ENCODE assay signal across 17 mouse cellular contexts in genomic region chr3:154653454-154653853, GRCm38 (mm10). TPM values are rescaled to one million over a fixed set of nuclear protein-coding genes. Genes with fewer than 3 reads are reported as not detected.
DNase-seq lines count a peak whose midpoint lies in the region; ATAC-seq lines count a peak whose summit lies in the region.
"Had no signal": no experiment of that assay in that cellular context is flagged by ENCODE, and none has a peak within 500 bp of the region (broad histone marks: within the 10 kb centered on the region; RNA-seq: fewer than 3 reads in every experiment).

No protein-coding gene starts in this region.

- no peak overlapping the region for H3K9ac ChIP-seq in forebrain, embryonic 11.5 days (ENCODE audit: low read length)
- no peak overlapping the region for H3K9ac ChIP-seq in forebrain, embryonic 12.5 days
- no peak overlapping the region for H3K9ac ChIP-seq in hindbrain, embryonic 15.5 days
- H3K9ac ChIP-seq in midbrain, embryonic 16.5 days (ENCODE audit: low read depth, low read length) = peak overlapping the region; percentile 43
- H3K9ac ChIP-seq: embryonic facial prominence, embryonic 12.5 days; heart, embryonic 15.5 days had no signal

- no peaks in the 10 kb centered on the region for H3K9me3 ChIP-seq in forebrain, embryonic 11.5 days (ENCODE audit: control insufficient read depth, low read length)
- no peaks in the 10 kb centered on the region for H3K9me3 ChIP-seq in forebrain, embryonic 10.5 days
- no peaks in the 10 kb centered on the region for H3K9me3 ChIP-seq in forebrain, embryonic 12.5 days
- H3K9me3 ChIP-seq in hindbrain, embryonic 15.5 days = no peaks in the 10 kb centered on the region
- no peaks in the 10 kb centered on the region for H3K9me3 ChIP-seq in midbrain, embryonic 16.5 days (replicated peaks; ENCODE audit: control insufficient read depth, low read length, poor library complexity, severe bottlenecking)
- H3K9me3 ChIP-seq: embryonic facial prominence, embryonic 12.5 days; heart, embryonic 15.5 days had no signal

- DNase-seq in forebrain, embryonic 11.5 days (ENCODE audit: low spot score) = no peak
- DNase-seq in forebrain, embryonic 10.5 days (ENCODE audit: extremely low spot score, low spot score) = no peak
- DNase-seq in right cerebral cortex, postnatal 36 days (ENCODE audit: low spot score in 2 of 2) = no peak
- DNase-seq in frontal cortex, adult 2 months (ENCODE audit: extremely low spot score in 1 of 2, low spot score in 1 of 2) = no peak
- no peak for DNase-seq in gastrocnemius, adult 8-10 months (ENCODE audit: low spot score in 2 of 2)
- DNase-seq: gastrocnemius, postnatal 36 days; kidney, adult 11 months had no signal

- no peaks in the 10 kb centered on the region for H3K27me3 ChIP-seq in forebrain, embryonic 11.5 days (ENCODE audit: control insufficient read depth, insufficient read depth, low read length)
- peaks cover 27% of the 10 kb centered on the region for H3K27me3 ChIP-seq in forebrain, embryonic 10.5 days (ENCODE audit: poor library complexity, severe bottlenecking)
- H3K27me3 ChIP-seq in forebrain, embryonic 12.5 days = peaks cover 7% of the 10 kb centered on the region; the same call in 1 of the 2 replicates
- peaks cover 4% of the 10 kb centered on the region; the same call in 1 of the 2 replicates for H3K27me3 ChIP-seq in hindbrain, embryonic 15.5 days
- no peaks in the 10 kb centered on the region for H3K27me3 ChIP-seq in midbrain, embryonic 16.5 days (ENCODE audit: control insufficient read depth, insufficient read depth, low read depth, low read length)
- H3K27me3 ChIP-seq: Patski had no signal

- H3K4me1 ChIP-seq in forebrain, embryonic 11.5 days (replicated peaks; ENCODE audit: control insufficient read depth, insufficient read depth, low read length) = no peaks in the 10 kb centered on the region
- H3K4me1 ChIP-seq in forebrain, embryonic 10.5 days = peaks cover 18% of the 10 kb centered on the region
- H3K4me1 ChIP-seq in forebrain, embryonic 12.5 days = peaks cover 9% of the 10 kb centered on the region; the same call in 1 of the 2 replicates
- H3K4me1 ChIP-seq in hindbrain, embryonic 15.5 days (replicated peaks) = peaks cover 14% of the 10 kb centered on the region; the same call in 1 of the 2 replicates
- peaks cover 16% of the 10 kb centered on the region for H3K4me1 ChIP-seq in midbrain, embryonic 16.5 days (ENCODE audit: control insufficient read depth, insufficient read depth, low read length)
- H3K4me1 ChIP-seq: embryonic facial prominence, embryonic 12.5 days; megakaryocyte, embryonic 14.5 days had no signal

- no peak overlapping the region for H3K4me3 ChIP-seq in forebrain, embryonic 11.5 days (ENCODE audit: low read depth, low read length)
- no peak overlapping the region for H3K4me3 ChIP-seq in forebrain, embryonic 10.5 days
- no peak overlapping the region for H3K4me3 ChIP-seq in forebrain, embryonic 12.5 days (replicated peaks)
- H3K4me3 ChIP-seq in hindbrain, embryonic 15.5 days = no peak overlapping the region
- H3K4me3 ChIP-seq in midbrain, embryonic 16.5 days (ENCODE audit: low read depth, low read length) = no peak overlapping the region
- H3K4me3 ChIP-seq: embryonic facial prominence, embryonic 12.5 days; erythroblast, embryonic 14.5 days; heart, embryonic 15.5 days; megakaryocyte, embryonic 14.5 days had no signal

- ATAC-seq in forebrain, embryonic 11.5 days (replicated peaks; ENCODE audit: low FRiP score) = peak; percentile 16; the same call in 1 of the 2 replicates
- ATAC-seq in forebrain, embryonic 12.5 days (ENCODE audit: low FRiP score) = peak; percentile 28; the same call in 1 of the 2 replicates
- ATAC-seq in hindbrain, embryonic 15.5 days (ENCODE audit: low FRiP score, low read depth) = no peak
- ATAC-seq in midbrain, embryonic 16.5 days = peak; percentile 19; the same call in 1 of the 2 replicates

- H3K36me3 ChIP-seq in forebrain, embryonic 11.5 days (ENCODE audit: control insufficient read depth, insufficient read depth, low read length) = no peaks in the 10 kb centered on the region
- no peaks in the 10 kb centered on the region for H3K36me3 ChIP-seq in forebrain, embryonic 10.5 days (replicated peaks)
- no peaks in the 10 kb centered on the region for H3K36me3 ChIP-seq in forebrain, embryonic 12.5 days (replicated peaks)
- H3K36me3 ChIP-seq in hindbrain, embryonic 15.5 days = no peaks in the 10 kb centered on the region
- no peaks in the 10 kb centered on the region for H3K36me3 ChIP-seq in midbrain, embryonic 16.5 days (ENCODE audit: control insufficient read depth, insufficient read depth, low read length)
- H3K36me3 ChIP-seq: embryonic facial prominence, embryonic 12.5 days; heart, embryonic 15.5 days had no signal

- H3K27ac ChIP-seq in forebrain, embryonic 11.5 days (ENCODE audit: low read depth, low read length) = no peak overlapping the region
- no peak overlapping the region for H3K27ac ChIP-seq in forebrain, embryonic 10.5 days
- peak overlapping the region; percentile 36; the same call in 1 of the 2 replicates for H3K27ac ChIP-seq in forebrain, embryonic 12.5 days
- H3K27ac ChIP-seq in hindbrain, embryonic 15.5 days (replicated peaks) = peak overlapping the region; percentile 7
- H3K27ac ChIP-seq in midbrain, embryonic 16.5 days (ENCODE audit: low read length) = peak overlapping the region; percentile 79
- H3K27ac ChIP-seq: embryonic facial prominence, embryonic 12.5 days; heart, embryonic 15.5 days had no signal

- no peak overlapping the region for H3K4me2 ChIP-seq in forebrain, embryonic 11.5 days (ENCODE audit: low read depth, low read length, severe bottlenecking)
- no peak overlapping the region for H3K4me2 ChIP-seq in forebrain, embryonic 12.5 days
- H3K4me2 ChIP-seq in hindbrain, embryonic 15.5 days = no peak overlapping the region
- peak overlapping the region; percentile 23; the same call in 1 of the 2 replicates for H3K4me2 ChIP-seq in midbrain, embryonic 16.5 days (ENCODE audit: low read length)
- H3K4me2 ChIP-seq: embryonic facial prominence, embryonic 12.5 days; heart, embryonic 15.5 days; liver, embryonic 11.5 days had no signal

- 57% methylated on average over 5 of the region's 5 CpGs for WGBS in forebrain, embryonic 11.5 days
- 60% methylated on average over 5 of the region's 5 CpGs for WGBS in forebrain, embryonic 10.5 days
- 42% methylated on average over 5 of the region's 5 CpGs for WGBS in forebrain, embryonic 12.5 days
- WGBS in hindbrain, embryonic 15.5 days = 35% methylated on average over 5 of the region's 5 CpGs
- 28% methylated on average over 5 of the region's 5 CpGs for WGBS in midbrain, embryonic 16.5 days

RNA-seq across cellular contexts. Expression of gene Erich3, which starts 10.2 kb away (rescaled TPM):
- polyA plus RNA-seq in forebrain, embryonic 11.5 days (2014; fragmentation: Nextera tagmentation; extraction: Ambion mirVana) = 0.39 and 0.47 TPM in 2 replicates
- 0.14 and 0.15 TPM in 2 replicates for polyA plus RNA-seq in forebrain, embryonic 10.5 days (2016; fragmentation: Nextera tagmentation; extraction: Ambion mirVana)
- polyA plus RNA-seq in forebrain, embryonic 12.5 days (2016; fragmentation: Nextera tagmentation; extraction: Ambion mirVana) = 0.58 and 0.68 TPM in 2 replicates
- polyA plus RNA-seq in hindbrain, embryonic 15.5 days (2015; fragmentation: Nextera tagmentation; extraction: Ambion mirVana) = 2.2 TPM in 2 replicates
- polyA plus RNA-seq in midbrain, embryonic 16.5 days (2015; fragmentation: Nextera tagmentation; extraction: Ambion mirVana) = 2.8 and 3.3 TPM in 2 replicates
- 8.2 and 9.7 TPM in 2 replicates for polyA plus RNA-seq in frontal cortex, adult 2 months (2012; rRNA removed)
- total RNA-seq in gastrocnemius, adult 8-10 months (2022) = under 1 TPM in 3 of 4 experiments, not detected in 1; 0.13 to 0.47 (median 0.15) TPM
- total RNA-seq: gastrocnemius, postnatal 36 days; hematopoietic stem cell, adult 5-6 weeks had no signal
- polyA plus RNA-seq: erythroblast, embryonic 14.5 days; liver, embryonic 11.5 days had no signal

RNA-seq across cellular contexts. Expression of gene Tyw3, which starts 56.5 kb away (rescaled TPM):
- polyA plus RNA-seq in forebrain, embryonic 11.5 days (2014; fragmentation: Nextera tagmentation; extraction: Ambion mirVana) = 20.5 and 21.5 TPM in 2 replicates
- 17.8 and 18.1 TPM in 2 replicates for polyA plus RNA-seq in forebrain, embryonic 10.5 days (2016; fragmentation: Nextera tagmentation; extraction: Ambion mirVana)
- 14.7 and 18.9 TPM in 2 replicates for polyA plus RNA-seq in forebrain, embryonic 12.5 days (2016; fragmentation: Nextera tagmentation; extraction: Ambion mirVana)
- polyA plus RNA-seq in hindbrain, embryonic 15.5 days (2015; fragmentation: Nextera tagmentation; extraction: Ambion mirVana) = 11.5 and 11.9 TPM in 2 replicates
- 12.1 and 13.4 TPM in 2 replicates for polyA plus RNA-seq in midbrain, embryonic 16.5 days (2015; fragmentation: Nextera tagmentation; extraction: Ambion mirVana)
- polyA plus RNA-seq in frontal cortex, adult 2 months (2012; rRNA removed) = 15.5 and 21.8 TPM in 2 replicates
- 1 to 10 TPM; 2.0 to 4.2 (median 2.6) TPM for total RNA-seq in gastrocnemius, adult 8-10 months (2022)

RNA-seq across cellular contexts. Expression of gene Cryz, which starts 56.9 kb away (rescaled TPM):
- polyA plus RNA-seq in forebrain, embryonic 11.5 days (2014; fragmentation: Nextera tagmentation; extraction: Ambion mirVana) = 20.5 and 20.6 TPM in 2 replicates
- polyA plus RNA-seq in forebrain, embryonic 10.5 days (2016; fragmentation: Nextera tagmentation; extraction: Ambion mirVana) = 23.8 and 24.2 TPM in 2 replicates
- polyA plus RNA-seq in forebrain, embryonic 12.5 days (2016; fragmentation: Nextera tagmentation; extraction: Ambion mirVana) = 16.4 and 16.8 TPM in 2 replicates
- 9.3 and 12.0 TPM in 2 replicates for polyA plus RNA-seq in hindbrain, embryonic 15.5 days (2015; fragmentation: Nextera tagmentation; extraction: Ambion mirVana)
- polyA plus RNA-seq in midbrain, embryonic 16.5 days (2015; fragmentation: Nextera tagmentation; extraction: Ambion mirVana) = 10.6 and 12.9 TPM in 2 replicates
- 13.9 and 16.0 TPM in 2 replicates for polyA plus RNA-seq in frontal cortex, adult 2 months (2012; rRNA removed)
- total RNA-seq in gastrocnemius, adult 8-10 months (2022) = 10 to 100 TPM; 12.6 to 14.9 (median 14.3) TPM

Comparison
In these comparisons a context has a peak if more than half of its experiments do, and no peak if none do; other contexts are left out.
1. H3K27ac ChIP-seq: peak in forebrain, embryonic 12.5 days (single experiment), hindbrain, embryonic 15.5 days (single experiment) and midbrain, embryonic 16.5 days (single experiment); none in forebrain, embryonic 11.5 days (single experiment) and forebrain, embryonic 10.5 days (single experiment).